Mouse (Mus musculus) megakaryocyte, embryonic 14.5 days (primary cell): ENCODE data around the gene Rinl.

Experiments
- FLI1 ChIP-seq: IDR thresholded peaks from 2 replicates; pipeline ENCODE4 v1.6.1; 2012; ENCODE audit warnings: low read length, inconsistent platforms, mixed read lengths
- GATA1 ChIP-seq: IDR thresholded peaks from 3 replicates; pipeline ENCODE4 v1.6.1; 2012; ENCODE audit warnings: mixed read lengths, low read length, inconsistent platforms, borderline replicate concordance

DNA sequence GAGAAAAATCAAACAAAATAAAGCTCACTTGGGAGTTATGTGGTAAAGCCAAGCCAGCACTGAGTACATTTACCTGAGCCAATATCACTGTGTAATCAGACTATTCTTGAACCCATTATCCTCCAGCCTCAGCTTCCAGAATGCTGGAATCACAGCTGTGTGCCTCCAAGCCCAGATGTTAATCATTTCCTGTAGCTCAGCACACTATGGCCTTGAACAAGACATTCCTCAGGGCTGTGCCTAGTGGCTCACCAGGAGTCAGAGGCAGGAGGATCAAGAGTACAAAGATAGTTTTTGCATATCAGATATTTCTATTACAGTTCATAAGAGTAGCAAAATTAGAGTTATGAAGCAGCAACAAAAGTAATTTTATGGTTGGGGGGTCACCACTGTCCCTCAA lies 2.9 kb downstream of the Rinl start:
- TF ChIP-seq GATA1: no peak
- TF ChIP-seq FLI1: no peak
